Mouse (Mus musculus) frontal cortex, postnatal 36 days (tissue): ENCODE results near the gene Flnc.
"Not testable (repeated sequence)": the region's sequence is repeated elsewhere in the genome, so short reads cannot be mapped to it uniquely, and the experiment has no call there.

ENCODE experiments used
- DNase-seq, 2 experiments: peaks; one replicate each; pipeline ENCODE4 v3.0.0; 2022; ENCODE audit warnings: low spot score in 2 of 2

Flnc gene

DNA sequence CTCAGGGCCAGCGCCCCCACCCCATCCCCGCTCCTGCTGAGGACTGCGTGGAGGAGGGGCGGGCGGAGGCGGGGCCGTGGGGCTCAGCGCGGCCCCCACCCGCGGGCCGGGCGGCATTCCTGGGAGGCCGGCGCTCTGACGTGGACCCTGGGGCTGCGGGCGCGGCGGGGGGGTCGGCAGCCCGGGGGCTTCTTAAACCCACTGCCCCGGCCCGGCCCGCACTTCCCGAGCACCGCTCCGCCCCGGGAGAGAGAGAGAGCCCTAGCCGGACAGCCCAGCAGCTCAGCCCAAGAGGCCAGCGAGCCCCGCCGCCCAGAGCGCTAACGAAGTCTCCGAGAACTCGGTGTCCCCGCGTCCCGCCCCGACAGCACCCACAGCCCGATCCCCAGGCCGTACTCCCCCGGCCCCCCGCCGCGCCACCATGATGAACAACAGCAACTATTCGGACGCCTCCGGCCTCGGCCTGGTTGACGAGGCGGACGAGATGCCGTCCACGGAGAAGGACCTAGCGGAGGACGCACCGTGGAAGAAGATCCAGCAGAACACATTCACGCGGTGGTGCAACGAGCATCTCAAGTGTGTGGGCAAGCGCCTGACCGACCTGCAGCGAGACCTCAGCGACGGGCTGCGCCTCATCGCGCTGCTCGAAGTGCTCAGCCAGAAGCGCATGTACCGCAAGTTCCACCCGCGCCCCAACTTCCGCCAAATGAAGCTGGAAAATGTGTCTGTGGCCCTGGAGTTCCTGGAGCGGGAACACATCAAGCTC, at the start of gene Flnc:
TSS of gene Flnc (plus strand) at position 219 of the 766 bp plus-strand sequence.
- DNase-seq = no peak

DNA sequence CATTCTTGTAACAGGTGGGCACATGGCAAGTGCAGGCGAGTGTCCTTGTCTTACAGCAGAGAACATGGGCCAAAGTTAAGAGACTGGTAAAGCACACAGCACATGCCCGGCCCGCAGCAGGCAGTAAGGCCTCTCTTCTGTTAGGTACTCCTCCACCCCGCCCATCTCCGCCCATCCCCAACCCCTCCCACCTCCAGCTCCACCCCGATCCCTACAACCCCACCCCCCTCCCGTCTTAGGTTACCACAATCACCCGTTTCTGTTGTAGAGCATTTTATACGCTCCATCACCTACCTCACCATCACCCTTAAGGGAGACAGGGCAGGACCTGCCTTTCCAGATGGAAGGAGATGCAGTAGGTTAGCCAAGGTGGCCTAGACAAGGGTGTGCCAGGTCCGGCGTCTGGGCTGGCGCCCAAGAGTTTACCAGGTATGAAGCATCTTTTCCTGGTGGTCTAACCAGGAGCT, 45.0 kb upstream of the Flnc start, which contains the start of gene Opn1sw:
TSS of gene Opn1sw (minus strand) at position 417 of the 467 bp plus-strand sequence.
- DNase-seq = no peak

- DNase-seq = peak; percentile 76 to 88
Measured at GRCm38 (mm10) chr6:29388606-29389080, 44.4 kb upstream of the Flnc start.

DNA sequence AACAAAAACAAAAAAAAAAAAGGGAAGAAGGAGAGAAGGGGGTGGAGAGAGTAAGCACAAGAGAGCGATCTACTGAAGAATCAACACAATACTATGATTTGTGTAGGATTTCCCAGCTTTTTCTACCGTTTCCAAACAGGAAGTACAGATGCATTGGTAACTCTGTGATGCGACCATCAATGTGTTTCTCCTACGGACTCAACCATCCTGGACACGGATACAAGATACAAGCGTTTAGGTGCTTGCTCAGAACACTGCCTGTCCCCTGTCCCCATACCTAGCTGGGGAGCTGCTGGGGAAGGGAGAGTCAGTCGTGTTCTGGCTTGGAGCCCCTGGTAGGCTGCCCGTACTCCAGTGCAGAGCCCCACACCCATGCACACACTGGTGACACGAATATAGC, 43.6 kb upstream of the Flnc start:
- DNase-seq = no peak

DNA sequence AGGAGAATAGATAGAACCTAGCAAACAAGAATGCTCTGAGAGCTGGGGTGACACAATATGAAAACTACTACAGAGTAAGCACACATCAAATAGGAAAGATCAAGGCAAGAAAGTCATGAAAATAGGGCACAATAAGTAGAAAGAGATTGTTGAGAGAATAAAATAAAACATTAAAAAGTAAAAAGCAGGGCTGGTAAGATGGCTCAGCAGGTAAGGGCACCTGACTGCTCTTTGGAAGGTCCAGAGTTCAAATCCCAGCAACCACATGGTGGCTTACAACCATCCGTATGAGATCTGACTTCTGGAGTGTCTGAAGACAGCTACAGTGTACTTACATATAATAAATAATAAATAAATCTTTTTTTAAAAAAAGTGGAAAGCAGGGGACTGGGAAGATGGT, 42.6 kb upstream of the Flnc start:
- not testable (repeated sequence) for DNase-seq

DNA sequence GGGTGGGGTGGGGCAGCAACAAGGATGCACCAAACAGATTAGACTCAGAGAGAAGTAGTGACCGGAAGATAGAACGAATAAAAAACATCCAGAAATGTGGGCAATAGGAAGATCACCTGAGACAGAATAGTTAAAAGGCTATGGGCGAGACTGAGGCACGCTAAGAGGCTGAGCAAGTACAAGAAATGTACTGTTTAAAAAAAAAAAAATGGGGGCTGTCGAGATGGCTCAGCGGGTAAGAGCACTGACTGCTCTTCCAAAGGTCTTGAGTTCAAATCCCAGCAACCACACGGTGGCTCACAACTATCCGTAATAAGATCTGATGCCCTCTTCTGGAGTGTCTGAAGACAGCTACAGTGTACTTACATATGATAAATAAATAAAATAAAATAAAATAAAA, 41.8 kb upstream of the Flnc start:
- not testable (repeated sequence) for DNase-seq

GRCm38 (mm10) chr6:29391802-29392201, 41.3 kb upstream of the Flnc start:
- DNase-seq = no peak

DNA sequence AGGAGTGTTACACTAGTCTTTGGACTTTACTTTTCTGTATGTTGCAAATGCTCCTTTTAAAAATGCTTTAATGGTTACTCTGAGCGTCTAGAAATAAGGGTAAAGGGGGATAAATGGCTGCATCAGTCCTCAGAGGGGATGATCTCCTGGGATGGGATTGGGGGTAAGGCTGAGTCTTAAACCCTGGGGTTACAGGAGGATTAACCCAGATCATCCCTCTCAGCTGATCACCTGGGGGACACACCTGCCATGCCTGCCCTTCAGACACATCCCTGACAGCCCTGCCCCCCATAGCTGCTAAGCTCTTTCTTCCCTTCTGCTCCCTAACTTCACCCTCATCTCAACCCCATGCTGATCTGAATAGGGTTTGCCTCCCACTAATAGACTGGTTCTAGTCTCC, 38.8 kb upstream of the Flnc start:
- no peak for DNase-seq

DNA sequence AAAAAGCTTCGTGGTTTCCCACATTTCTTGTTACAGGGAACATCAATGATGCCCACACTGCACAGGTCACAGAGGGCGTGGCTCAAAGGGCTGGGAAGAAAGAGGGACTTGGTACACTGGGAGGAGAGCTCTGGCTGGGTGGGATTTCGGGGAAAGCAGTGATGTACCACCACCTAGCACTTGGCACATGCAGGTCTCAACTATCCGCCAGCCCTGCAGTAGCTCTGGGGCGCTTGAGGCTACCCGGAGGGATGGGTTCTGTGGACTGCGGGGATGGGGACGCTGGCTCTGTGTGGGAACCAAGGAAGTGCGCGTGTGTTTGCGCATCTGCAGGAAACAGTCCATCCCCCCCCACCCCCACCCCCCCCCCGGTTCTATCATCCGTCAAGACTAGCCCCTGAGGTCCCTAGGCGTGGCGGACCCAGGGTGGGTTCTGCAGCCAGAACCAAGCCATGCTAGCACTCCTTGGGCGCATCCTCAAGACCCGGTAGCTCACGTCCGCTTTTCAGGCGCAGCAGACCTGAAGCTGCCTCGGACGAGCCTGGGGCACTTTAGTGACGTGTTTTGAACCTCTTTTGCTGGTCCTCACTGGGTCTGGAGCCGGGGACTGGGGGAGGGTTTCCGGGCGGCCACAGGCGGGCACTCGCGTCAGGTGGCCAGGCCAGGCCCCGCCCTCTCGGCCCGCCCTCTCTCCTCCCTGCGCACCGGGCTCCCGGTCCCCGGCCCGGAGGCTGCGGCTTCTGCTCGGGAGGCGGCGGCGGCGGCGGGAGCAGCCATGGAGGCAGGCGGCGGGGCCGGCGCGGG, 36.9 kb upstream of the Flnc start, which contains the start of gene Ccdc136:
TSS of gene Ccdc136 (plus strand) at position 400 of the 804 bp plus-strand sequence.
- peak; percentile 79 to 81 for DNase-seq

DNA sequence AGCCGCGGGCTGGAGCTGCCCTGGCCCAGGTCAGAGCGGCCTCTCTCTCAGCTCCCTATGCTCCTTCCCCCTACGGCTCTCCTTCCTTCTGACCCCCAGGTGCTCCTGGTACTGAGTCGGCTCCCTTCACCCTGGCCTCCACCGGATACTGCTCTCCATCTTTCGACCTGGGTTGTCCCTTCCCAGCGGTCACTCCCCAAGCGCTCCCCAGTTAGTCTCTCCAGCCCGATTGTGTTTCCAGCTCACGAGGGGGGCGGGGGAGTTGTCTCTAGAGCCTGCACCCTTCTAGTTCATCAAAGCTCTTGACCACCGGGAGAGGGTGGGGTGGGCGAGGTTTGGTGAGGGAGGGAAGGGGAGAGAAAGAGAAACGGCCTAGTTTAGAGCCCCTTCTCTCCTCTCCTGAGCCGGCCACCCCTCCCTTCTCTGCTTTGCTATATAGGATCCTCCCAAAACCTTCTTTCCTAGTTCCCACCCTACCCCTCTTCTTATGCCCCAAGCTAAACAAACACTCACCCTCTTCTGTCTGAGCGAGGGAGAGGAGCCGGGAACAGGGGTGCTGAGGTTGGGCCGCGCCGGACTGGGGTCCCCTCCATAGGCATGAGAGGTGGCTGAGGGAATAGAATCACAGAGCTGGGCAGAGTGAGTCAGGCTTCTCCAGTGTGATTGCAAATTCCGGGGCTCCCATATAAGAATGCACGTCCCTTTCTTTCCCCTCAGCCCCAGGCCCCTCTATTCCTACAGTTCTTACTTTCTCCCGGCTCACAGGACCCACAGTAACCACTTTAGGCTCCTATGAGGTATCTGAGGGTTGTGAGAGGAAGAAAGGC, 36.1 kb upstream of the Flnc start:
- peak in 1 of 2 experiments; percentile 17 for DNase-seq

- peak; percentile 32 to 51 for DNase-seq
Measured at GRCm38 (mm10) chr6:29397575-29397974, 35.5 kb upstream of the Flnc start.

DNA sequence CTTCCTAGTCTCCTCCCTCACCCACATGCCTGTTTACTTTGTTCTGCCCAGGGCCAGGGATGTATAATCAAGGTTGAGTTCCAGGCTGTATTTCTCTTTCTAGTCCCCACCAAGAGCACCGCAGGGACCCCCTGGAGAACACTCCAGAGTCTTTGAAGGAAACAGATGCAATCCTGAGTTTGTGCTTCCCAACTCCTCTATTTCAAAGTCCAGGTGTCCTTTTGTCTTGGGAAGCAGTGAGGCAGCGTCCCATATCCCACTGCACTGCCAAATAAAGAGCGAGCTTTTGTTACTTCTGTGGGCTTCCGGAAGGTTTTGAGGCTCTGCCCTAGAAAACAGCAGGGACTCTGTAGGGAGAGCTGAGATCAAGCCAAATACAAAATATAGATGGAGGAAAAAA, 33.2 kb upstream of the Flnc start:
- DNase-seq = no peak

- DNase-seq = no peak
Measured at GRCm38 (mm10) chr6:29402693-29403342, 30.2 kb upstream of the Flnc start.

GRCm38 (mm10) chr6:29406412-29406811, 26.6 kb upstream of the Flnc start:
- DNase-seq = peak in 1 of 2 experiments; percentile 42

- DNase-seq = no peak
Measured at GRCm38 (mm10) chr6:29415446-29415845, 17.6 kb upstream of the Flnc start.

- no peak for DNase-seq
Measured at GRCm38 (mm10) chr6:29420596-29420995, 12.5 kb upstream of the Flnc start.

DNA sequence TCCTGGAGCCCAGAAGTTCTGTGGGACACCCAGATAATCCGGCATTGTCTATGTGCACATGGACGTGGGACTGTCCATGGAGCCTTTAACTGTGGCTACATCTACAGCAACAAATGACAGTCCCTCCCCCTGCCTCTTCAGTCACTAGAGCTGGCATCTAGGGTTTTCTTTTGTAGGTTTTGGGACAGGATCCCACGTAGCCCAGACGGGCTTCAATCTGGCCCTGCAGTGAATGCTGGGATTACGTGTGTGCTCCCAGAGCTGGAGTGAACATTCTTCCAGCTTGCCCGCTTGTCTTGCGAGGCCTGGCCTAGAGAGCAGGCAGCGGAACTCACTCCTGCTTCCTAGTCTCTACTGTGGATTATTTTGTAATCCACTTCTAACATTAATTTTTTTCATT, 7.9 kb upstream of the Flnc start:
- DNase-seq = no peak

DNA sequence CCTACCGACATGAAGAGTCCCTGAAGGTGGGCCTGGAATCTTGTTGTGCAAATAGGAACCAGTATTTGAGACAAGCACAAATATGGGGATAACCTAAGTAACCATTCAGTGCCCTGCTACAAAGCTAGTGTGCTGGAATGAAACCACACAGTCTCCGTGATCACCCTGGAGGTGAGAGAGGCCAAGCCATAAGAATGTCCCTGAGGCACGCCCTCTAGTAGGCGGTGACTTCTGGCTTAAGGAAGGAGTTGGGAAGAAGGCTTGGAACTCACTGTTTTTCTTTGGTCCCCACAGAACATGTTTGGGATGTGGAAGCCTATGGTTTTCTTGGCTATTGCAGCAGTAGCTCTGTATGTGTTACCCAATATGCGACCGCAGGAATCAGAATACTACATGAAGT, 6.7 kb upstream of the Flnc start:
- no peak for DNase-seq

- no peak for DNase-seq
Measured at GRCm38 (mm10) chr6:29428171-29428570, 4.9 kb upstream of the Flnc start.

- no peak for DNase-seq
Measured at GRCm38 (mm10) chr6:29430681-29431420, 2.2 kb upstream of the Flnc start.
